Mouse (Mus musculus) heart, postnatal 25 days (tissue): Measurements from ENCODE around the gene Olfr766-ps1. TPM values are rescaled to one million over a fixed set of nuclear protein-coding genes. Genes with fewer than 3 reads are reported as not detected.
"Not testable (repeated sequence)": the region's sequence is repeated elsewhere in the genome, so short reads cannot be mapped to it uniquely, and the experiment has no call there.

Experiments
- DNase-seq: peaks from one replicate; pipeline ENCODE4 v3.0.0; 2022; ENCODE audit warnings: low spot score
- intact Hi-C: fragments of 180-260 bp; cut with DNase I; formaldehyde crosslinking; loops from one replicate; pipeline ENCODE4 v1.15.1; 2025
- total RNA-seq, 2 experiments: library from RNA; stranded (reverse); gene quantifications; 2 replicates each; pipeline ENCODE4 v1.2.3; 2021

The Olfr766-ps1 gene
- not detected for total RNA-seq

DNA sequence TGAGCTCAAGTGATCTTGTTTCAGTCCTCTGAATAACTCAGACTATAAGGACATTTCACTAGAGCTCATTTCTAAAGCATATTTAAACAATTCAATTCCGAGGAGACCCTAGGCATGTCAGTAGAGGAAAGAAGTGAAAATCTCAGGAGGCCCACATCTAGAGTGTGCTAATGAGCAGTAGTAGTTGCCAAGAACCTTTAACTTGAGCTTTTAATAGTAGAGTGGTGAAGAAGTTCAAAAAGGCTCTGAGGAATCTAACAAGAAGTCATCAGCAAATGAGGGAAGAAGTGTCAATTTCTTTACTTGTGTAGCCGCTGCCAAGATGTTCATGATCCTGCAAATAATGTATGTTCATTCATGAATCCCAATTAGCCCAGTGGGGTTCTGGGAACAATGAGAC, at the start of gene Olfr766-ps1:
Gene Olfr766-ps1, minus strand, starts transcription at position 101 of the 400 bp plus-strand sequence.
- intact Hi-C loops: no loop called here
- DNase-seq: no peak

DNA sequence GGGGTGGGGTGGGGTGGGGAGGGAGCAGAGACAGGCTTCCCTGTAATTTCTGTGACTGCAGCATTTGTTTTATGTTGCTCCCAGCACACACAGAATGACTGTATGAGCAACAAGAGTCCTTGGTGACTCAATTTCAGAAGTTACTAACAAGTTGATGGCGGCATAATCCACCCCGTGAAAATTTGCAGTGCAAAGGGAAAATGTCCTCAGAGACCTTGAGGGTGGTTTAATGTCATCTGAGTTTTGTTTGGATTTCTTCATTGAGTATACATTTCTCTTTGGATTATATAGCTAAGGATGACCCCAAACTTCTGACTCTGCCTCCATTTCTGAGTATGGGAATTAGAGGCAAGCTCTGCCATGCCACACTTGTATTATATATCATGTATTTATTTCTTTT, 49.0 kb upstream of the Olfr766-ps1 start, which contains the start of gene Olfr769:
Gene Olfr769, minus strand, starts transcription at position 101 of the 400 bp plus-strand sequence.
- DNase-seq: no peak
- intact Hi-C loops: no loop called here

DNA sequence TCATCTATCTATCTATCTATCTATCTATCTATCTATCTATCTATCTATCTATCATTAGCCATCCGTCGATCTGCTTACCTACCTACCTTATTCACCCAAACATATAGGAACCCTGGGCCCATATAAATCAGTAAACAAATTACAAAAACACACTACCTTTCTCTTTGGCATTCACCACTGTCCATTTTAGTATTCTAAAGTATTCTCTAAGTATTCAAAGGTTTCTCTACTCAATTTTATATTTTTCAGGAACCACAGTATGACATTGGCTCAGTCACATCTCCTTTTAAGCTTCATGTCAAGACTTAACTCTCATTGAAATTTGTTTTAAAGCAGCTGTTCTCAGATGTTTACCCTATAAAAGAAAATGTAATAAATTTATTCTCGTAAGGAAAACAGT, 46.4 kb upstream of the Olfr766-ps1 start:
- DNase-seq: no peak
- intact Hi-C loops: no loop called here

DNA sequence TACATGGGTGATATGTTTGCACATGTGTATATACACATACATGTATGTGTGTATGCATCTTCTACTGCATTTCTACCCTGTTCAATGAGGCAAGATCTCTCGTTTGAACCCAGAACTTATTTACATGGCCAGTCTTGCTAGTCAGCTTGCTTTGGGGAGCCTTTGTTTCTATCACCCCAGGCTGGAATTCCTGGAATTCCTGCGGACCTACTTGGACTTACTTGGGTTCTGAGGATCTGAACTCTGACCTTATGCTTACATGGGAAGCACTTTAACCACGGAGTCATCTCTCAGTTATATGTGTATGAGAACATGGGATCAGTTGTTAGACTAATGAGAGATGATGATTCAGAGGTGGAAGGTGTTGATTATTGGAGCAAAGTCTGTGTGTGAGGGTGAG, 32.5 kb upstream of the Olfr766-ps1 start:
- DNase-seq: no peak
- intact Hi-C loops: no loop called here

DNA sequence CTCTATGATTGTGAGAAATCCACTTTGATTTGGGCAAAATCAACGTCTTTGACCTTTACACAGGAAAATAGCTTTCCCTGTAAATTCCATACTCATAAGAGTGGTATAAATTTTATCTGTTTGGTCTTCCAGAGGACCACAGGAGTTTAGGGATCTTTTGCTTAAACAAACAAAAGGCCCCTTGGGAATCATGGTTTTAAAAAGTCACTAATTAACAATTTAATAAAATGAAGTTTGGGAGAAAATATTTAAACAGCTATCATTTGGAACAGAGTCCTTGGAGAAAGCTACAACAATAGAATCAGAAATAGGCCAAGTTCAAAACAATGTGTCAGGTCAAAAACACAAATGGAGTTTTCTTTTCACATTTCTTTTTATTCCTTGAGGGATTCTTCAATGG, 30.5 kb upstream of the Olfr766-ps1 start, which contains the start of gene Olfr768:
Gene Olfr768, minus strand, starts transcription at position 101 of the 400 bp plus-strand sequence.
- intact Hi-C loops: no loop called here
- no peak for DNase-seq

DNA sequence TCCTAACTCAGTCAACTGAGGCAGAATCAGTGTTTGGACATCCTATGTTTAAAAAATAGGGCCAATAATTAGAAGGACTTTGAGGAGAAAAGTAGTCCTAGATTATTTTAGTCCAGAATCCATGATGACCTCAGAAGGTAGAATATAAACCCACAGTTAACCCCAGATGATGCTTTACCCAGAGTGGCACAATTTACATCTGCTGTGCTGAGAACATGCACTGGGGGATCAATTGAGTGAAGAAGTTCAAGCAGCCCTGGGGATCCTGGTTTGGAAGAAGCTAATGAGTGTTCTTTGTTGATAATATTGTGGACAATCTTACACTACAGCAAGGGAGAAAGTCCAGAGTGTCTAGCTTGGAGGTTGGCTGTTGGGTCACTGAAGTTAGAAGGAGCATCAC, 14.0 kb upstream of the Olfr766-ps1 start, which contains the start of gene Olfr767:
Gene Olfr767, minus strand, starts transcription at position 101 of the 400 bp plus-strand sequence.
- DNase-seq, intact Hi-C loops: not testable (repeated sequence)

DNA sequence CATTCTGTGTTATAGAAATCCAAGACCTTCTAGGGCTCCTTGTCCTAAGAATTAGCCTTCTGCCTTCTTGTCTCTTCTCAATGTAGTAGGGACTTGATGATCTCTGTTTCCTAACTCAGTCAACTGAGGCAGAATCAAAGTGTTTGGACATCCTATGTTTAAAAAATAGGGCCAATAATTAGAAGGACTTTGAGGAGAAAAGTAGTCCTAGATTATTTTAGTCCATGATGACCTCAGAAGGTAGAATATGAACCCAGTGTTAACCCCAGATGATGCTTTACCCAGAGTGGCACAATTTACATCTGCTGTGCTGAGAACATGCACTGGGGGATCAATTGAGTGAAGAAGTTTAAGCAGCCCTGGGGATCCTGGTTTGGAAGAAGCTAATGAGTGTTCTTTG, 18.9 kb downstream of the Olfr766-ps1 start, which contains the start of gene Olfr765:
Gene Olfr765, minus strand, starts transcription at position 101 of the 400 bp plus-strand sequence.
- intact Hi-C loops: not testable (repeated sequence)

DNA sequence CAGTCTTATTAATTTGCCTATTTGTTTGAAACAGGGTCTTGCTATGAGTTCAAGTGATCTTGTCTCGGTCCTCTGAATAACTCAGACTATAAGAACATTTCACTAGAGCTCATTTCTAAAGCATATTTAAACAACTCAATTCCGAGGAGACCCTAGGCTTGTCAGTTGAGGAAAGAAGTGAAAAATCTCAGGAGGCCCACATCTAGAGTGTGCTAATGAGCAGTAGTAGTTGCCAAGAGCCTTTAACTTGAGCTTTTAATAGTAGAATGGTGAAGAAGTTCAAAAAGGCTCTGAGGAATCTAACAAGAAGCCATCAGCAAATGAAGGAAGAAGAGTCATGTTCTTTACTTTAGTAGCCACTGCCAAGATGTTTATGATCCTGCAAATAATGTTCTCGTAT, 29.0 kb downstream of the Olfr766-ps1 start, which contains the start of gene Olfr764-ps1:
Gene Olfr764-ps1, minus strand, starts transcription at position 101 of the 400 bp plus-strand sequence.
- no peak for DNase-seq
- intact Hi-C loops: no loop called here

More for the DNA sequence above, 18.9 kb downstream of the Olfr766-ps1 start, which contains the start of gene Olfr765:
- DNase-seq: not testable (repeated sequence)

DNA sequence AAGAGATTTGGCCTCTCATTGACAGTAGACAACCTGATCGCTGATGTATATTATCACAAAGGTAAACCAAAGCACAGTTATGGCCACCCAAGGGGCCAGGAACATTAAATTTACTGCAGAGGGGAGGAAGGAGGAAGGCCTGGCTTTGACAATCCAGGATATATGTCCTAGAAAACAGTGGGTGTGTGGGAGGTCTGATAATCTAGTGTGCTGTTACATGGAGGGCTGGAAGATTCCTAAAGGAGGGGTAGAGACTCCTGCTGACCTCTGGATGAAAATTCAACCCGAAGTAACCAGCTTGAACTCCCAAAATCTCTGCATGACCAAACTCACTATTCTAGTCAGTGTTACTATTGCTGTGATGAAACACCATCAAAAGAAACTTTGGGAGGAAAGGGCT, 40.4 kb downstream of the Olfr766-ps1 start:
- DNase-seq: no peak
- intact Hi-C loops: no loop called here

DNA sequence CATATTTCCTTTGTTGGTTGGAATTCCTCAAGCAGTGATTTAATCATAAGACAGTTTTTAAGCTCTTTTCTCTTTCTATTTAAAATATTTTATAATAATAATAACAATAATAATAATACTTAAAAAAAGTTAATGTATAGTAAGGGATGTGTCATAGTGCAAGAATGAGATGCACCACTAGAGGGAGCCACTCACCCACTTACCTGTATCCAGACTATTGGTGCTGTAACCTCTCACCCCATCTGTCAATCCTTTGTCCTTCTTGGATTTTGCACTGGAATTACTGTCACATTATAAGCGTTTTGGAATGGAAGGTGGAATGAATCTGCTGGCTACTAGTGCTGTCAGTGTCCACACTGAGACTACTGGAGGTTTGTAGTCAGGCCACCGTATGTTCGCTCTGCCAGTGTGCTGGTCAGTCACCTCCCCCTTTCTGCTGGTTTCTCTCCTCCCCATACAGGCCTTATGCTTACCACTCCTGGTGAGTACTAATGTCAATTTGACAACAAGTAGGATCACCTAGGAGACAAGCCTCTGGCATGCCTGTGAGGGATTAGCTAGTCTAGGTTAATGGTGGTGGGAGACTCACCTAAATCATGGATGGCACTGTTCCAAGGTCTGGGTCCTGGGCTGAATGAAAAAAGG, 42.6 kb downstream of the Olfr766-ps1 start:
- intact Hi-C loops: no loop called here
- no peak for DNase-seq

DNA sequence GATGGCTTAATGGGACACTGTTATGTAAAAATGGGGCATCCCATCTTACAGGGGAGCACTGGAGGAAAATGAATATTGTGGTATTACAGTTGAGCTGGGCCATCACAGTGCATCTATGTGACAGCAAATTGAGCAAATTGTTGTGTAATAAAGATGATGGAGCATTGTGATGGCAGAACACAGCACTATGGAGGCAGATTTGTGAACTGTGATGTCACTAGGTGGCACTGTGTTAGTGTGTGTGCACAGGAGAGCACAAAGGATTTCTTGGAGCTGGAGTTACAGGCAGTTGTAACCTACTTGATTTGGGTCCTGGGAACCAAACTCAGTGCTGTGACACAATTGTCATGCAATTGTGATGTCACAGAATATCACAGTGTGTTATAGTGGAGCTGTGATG, 45.5 kb downstream of the Olfr766-ps1 start:
- intact Hi-C loops: no loop called here
- no peak for DNase-seq

DNA sequence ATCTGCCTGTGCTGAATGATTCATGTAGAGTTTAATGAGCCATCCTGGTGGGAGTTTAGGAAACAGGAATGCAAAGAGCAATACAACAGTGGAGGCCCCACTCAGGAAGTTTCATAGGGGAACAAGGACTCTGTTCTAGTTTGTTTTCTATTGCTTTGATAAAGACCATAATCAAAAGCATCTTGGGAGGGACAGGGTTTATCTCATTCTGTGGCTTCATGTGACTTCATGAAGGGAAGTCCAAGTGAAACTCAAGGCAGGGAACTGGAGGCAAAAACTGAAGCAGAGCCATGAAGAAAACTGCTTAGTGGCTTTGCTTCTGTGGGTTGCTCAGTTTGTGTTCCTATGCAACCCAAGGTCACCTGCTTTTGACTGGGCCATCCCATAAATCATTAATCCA, 54.3 kb downstream of the Olfr766-ps1 start:
- DNase-seq: no peak
- intact Hi-C loops: no loop called here

Other genes starting within 250 kb of the Olfr766-ps1 start
- 1 to 10 TPM; 7.6 to 9.2 TPM for gene Ormdl2, start 247.3 kb downstream of the Olfr766-ps1 start, total RNA-seq
- 1 to 10 TPM; 2.3 to 2.6 TPM for gene Gdf11, start 177.3 kb downstream of the Olfr766-ps1 start, total RNA-seq
- gene Cd63, start 168.0 kb downstream of the Olfr766-ps1 start, total RNA-seq: 100 to 1,000 TPM; 110 to 123 TPM
- 1 to 10 TPM; 5.0 to 7.9 TPM for gene Rdh5, start 146.1 kb downstream of the Olfr766-ps1 start, total RNA-seq
- gene Bloc1s1, start 144.9 kb downstream of the Olfr766-ps1 start, total RNA-seq: 100 to 1,000 TPM; 183 to 185 TPM
- gene Itga7, start 135.2 kb downstream of the Olfr766-ps1 start, total RNA-seq: 100 to 1,000 TPM; 165 to 176 TPM
- gene Mettl7b, start 108.0 kb downstream of the Olfr766-ps1 start, total RNA-seq: not detected
- not detected for gene Olfr9, start 79.5 kb downstream of the Olfr766-ps1 start, total RNA-seq
- not detected for gene Olfr763, start 58.2 kb downstream of the Olfr766-ps1 start, total RNA-seq
- not detected for gene Olfr764-ps1, start 29.1 kb downstream of the Olfr766-ps1 start, total RNA-seq
- gene Olfr765, start 19.0 kb downstream of the Olfr766-ps1 start, total RNA-seq: not detected
- gene Olfr767, start 13.9 kb upstream of the Olfr766-ps1 start, total RNA-seq: not detected
- gene Olfr768, start 30.4 kb upstream of the Olfr766-ps1 start, total RNA-seq: not detected
- gene Olfr769, start 48.9 kb upstream of the Olfr766-ps1 start, total RNA-seq: not detected
- not detected for gene Olfr770, start 70.0 kb upstream of the Olfr766-ps1 start, total RNA-seq
- not detected for gene Olfr771, start 95.8 kb upstream of the Olfr766-ps1 start, total RNA-seq
- gene Olfr772, start 108.9 kb upstream of the Olfr766-ps1 start, total RNA-seq: not detected
- not detected for gene Olfr773, start 118.4 kb upstream of the Olfr766-ps1 start, total RNA-seq
- not detected for gene Olfr774, start 167.2 kb upstream of the Olfr766-ps1 start, total RNA-seq
- not detected for gene Olfr775, start 179.4 kb upstream of the Olfr766-ps1 start, total RNA-seq
- not detected for gene Olfr776, start 190.2 kb upstream of the Olfr766-ps1 start, total RNA-seq
- gene Olfr777, start 202.5 kb upstream of the Olfr766-ps1 start, total RNA-seq: not detected
- not detected for gene Olfr780, start 249.1 kb upstream of the Olfr766-ps1 start, total RNA-seq